12 mouse cellular contexts compared by ENCODE assay signal in genomic region chr3:60531286-60531685, GRCm38 (mm10). TPM values are rescaled to one million over a fixed set of nuclear protein-coding genes. Genes with fewer than 3 reads are reported as not detected.
A peak's percentile ranks its signal among the peaks of the same experiment; 100 is the strongest.
DNase-seq lines count a peak whose midpoint lies in the region; ATAC-seq and TF ChIP-seq lines count a peak whose summit lies in the region.
"Had no signal": no experiment of that assay in that cellular context is flagged by ENCODE, and none has a peak within 500 bp of the region (broad histone marks: within the 10 kb centered on the region; RNA-seq: fewer than 3 reads in every experiment).

No protein-coding gene starts in this region.

- no peaks in the 10 kb centered on the region for H3K9me3 ChIP-seq in liver, embryonic 13.5 days (replicated peaks)
- no peaks in the 10 kb centered on the region for H3K9me3 ChIP-seq in liver, embryonic 12.5 days (replicated peaks)
- no peaks in the 10 kb centered on the region for H3K9me3 ChIP-seq in embryonic facial prominence, embryonic 13.5 days
- H3K9me3 ChIP-seq in megakaryocyte, embryonic 14.5 days, result no peaks in the 10 kb centered on the region

- TF ChIP-seq CTCF in gastrocnemius, adult 2 months (IDR thresholded peaks at IDR 0.05), result no peak

- H3K9ac ChIP-seq in liver, embryonic 13.5 days, result no peak overlapping the region
- H3K9ac ChIP-seq in liver, embryonic 12.5 days, result no peak overlapping the region
- H3K9ac ChIP-seq in embryonic facial prominence, embryonic 13.5 days, result no peak overlapping the region

- 46% methylated on average over 5 of the region's 5 CpGs for WGBS in liver, embryonic 13.5 days (ENCODE audit: insufficient replicate concordance)
- 47% methylated on average over 5 of the region's 5 CpGs for WGBS in liver, embryonic 12.5 days (ENCODE audit: insufficient replicate concordance)
- 47% methylated on average over 5 of the region's 5 CpGs for WGBS in embryonic facial prominence, embryonic 13.5 days

- intact Hi-C loops in gastrocnemius, adult 2 months (cut with DNase I), result loop anchor here (1.0 kb wide), 1 partner anchor 30 kb away; no protein-coding TSS in a partner anchor
- intact Hi-C loops in left cerebral cortex, postnatal 36 days (cut with DNase I), result no loop called here

- peak overlapping the region; percentile 89 for H3K27ac ChIP-seq in gastrocnemius, adult 2 months
- H3K27ac ChIP-seq in liver, embryonic 13.5 days, result no peak overlapping the region
- no peak overlapping the region for H3K27ac ChIP-seq in liver, embryonic 12.5 days
- no peak overlapping the region for H3K27ac ChIP-seq in embryonic facial prominence, embryonic 13.5 days

- H3K4me1 ChIP-seq in liver, embryonic 13.5 days (replicated peaks), result peaks cover 66% of the 10 kb centered on the region
- H3K4me1 ChIP-seq in liver, embryonic 12.5 days, result peaks cover 68% of the 10 kb centered on the region
- peaks cover 34% of the 10 kb centered on the region for H3K4me1 ChIP-seq in embryonic facial prominence, embryonic 13.5 days
- H3K4me1 ChIP-seq in megakaryocyte, embryonic 14.5 days, result peaks cover 92% of the 10 kb centered on the region

- H3K27me3 ChIP-seq in liver, embryonic 13.5 days, result no peaks in the 10 kb centered on the region
- no peaks in the 10 kb centered on the region for H3K27me3 ChIP-seq in liver, embryonic 12.5 days (replicated peaks)
- no peaks in the 10 kb centered on the region for H3K27me3 ChIP-seq in embryonic facial prominence, embryonic 13.5 days
- H3K27me3 ChIP-seq in megakaryocyte, embryonic 14.5 days (replicated peaks), result no peaks in the 10 kb centered on the region

- no peak for DNase-seq in gastrocnemius, adult 2 months
- no peak for DNase-seq in gastrocnemius, postnatal 25 days
- no peak for DNase-seq in liver, embryonic 13.5 days
- DNase-seq in frontal cortex, postnatal 10 days (ENCODE audit: low spot score in 2 of 2), result no peak
- DNase-seq in left cerebral cortex, postnatal 36 days (ENCODE audit: low spot score in 2 of 2), result no peak
- DNase-seq: cerebellum, adult 9-11 months; kidney, postnatal 14 days; lung, postnatal 36 days; right cerebral cortex, postnatal 14 days had no signal

- no peak for ATAC-seq in liver, embryonic 13.5 days (ENCODE audit: low read depth)
- no peak for ATAC-seq in liver, embryonic 12.5 days
- no peak for ATAC-seq in embryonic facial prominence, embryonic 13.5 days (ENCODE audit: insufficient number of reproducible peaks, insufficient read depth, low FRiP score, low TSS enrichment, low read depth)

- H3K4me2 ChIP-seq in liver, embryonic 13.5 days, result 0 out of 2 replicates have a peak overlapping the region, but pooled peaks have one; percentile 10
- H3K4me2 ChIP-seq in liver, embryonic 12.5 days, result no peak overlapping the region
- H3K4me2 ChIP-seq in embryonic facial prominence, embryonic 13.5 days, result peak overlapping the region; percentile 45

- peaks cover 15% of the 10 kb centered on the region for H3K36me3 ChIP-seq in liver, embryonic 13.5 days
- H3K36me3 ChIP-seq in liver, embryonic 12.5 days, result peaks cover 31% of the 10 kb centered on the region
- no peaks in the 10 kb centered on the region for H3K36me3 ChIP-seq in embryonic facial prominence, embryonic 13.5 days
- peaks cover 82% of the 10 kb centered on the region for H3K36me3 ChIP-seq in megakaryocyte, embryonic 14.5 days (replicated peaks; ENCODE audit: low read length)

- peak overlapping the region; percentile 74 for H3K4me3 ChIP-seq in gastrocnemius, adult 2 months
- H3K4me3 ChIP-seq in liver, embryonic 13.5 days (replicated peaks), result no peak overlapping the region
- no peak overlapping the region for H3K4me3 ChIP-seq in liver, embryonic 12.5 days
- H3K4me3 ChIP-seq in embryonic facial prominence, embryonic 13.5 days, result 0 out of 2 replicates have a peak overlapping the region, but pooled peaks have one; percentile 11
- H3K4me3 ChIP-seq in megakaryocyte, embryonic 14.5 days (replicated peaks), result peak overlapping the region; percentile 33

RNA-seq across cellular contexts. Expression of gene Mbnl1, which starts 58.7 kb away (rescaled TPM):
- total RNA-seq in gastrocnemius, adult 2 months (2021), result 100 to 1,000 TPM; 495 to 592 TPM
- total RNA-seq in gastrocnemius, postnatal 25 days (2021), result 100 to 1,000 TPM; 339 to 401 TPM
- polyA plus RNA-seq in liver, embryonic 13.5 days (2015; fragmentation: Nextera tagmentation; extraction: Ambion mirVana), result 123 and 153 TPM in 2 replicates
- polyA plus RNA-seq in liver, embryonic 12.5 days (2016; fragmentation: Nextera tagmentation; extraction: Ambion mirVana), result 169 and 171 TPM in 2 replicates
- 99.5 and 101 TPM in 2 replicates for polyA plus RNA-seq in embryonic facial prominence, embryonic 13.5 days (2015; fragmentation: Nextera tagmentation; extraction: Ambion mirVana)
- polyA plus RNA-seq in megakaryocyte, embryonic 14.5 days (2012; ENCODE audit: insufficient read depth, low replicate concordance), result 20.3 and 35.3 TPM in 2 replicates
- total RNA-seq in left cerebral cortex, postnatal 36 days (2021), result 100 to 1,000 TPM; 125 to 154 TPM

Comparison
In these comparisons a context has a peak if more than half of its experiments do, and no peak if none do; other contexts are left out.
1. H3K4me3 ChIP-seq: peak in gastrocnemius, adult 2 months (single experiment), embryonic facial prominence, embryonic 13.5 days (single experiment) and megakaryocyte, embryonic 14.5 days (single experiment); none in liver, embryonic 13.5 days (single experiment) and liver, embryonic 12.5 days (single experiment).